24 mouse cellular contexts compared by ENCODE assay signal in the genomic region with DNA sequence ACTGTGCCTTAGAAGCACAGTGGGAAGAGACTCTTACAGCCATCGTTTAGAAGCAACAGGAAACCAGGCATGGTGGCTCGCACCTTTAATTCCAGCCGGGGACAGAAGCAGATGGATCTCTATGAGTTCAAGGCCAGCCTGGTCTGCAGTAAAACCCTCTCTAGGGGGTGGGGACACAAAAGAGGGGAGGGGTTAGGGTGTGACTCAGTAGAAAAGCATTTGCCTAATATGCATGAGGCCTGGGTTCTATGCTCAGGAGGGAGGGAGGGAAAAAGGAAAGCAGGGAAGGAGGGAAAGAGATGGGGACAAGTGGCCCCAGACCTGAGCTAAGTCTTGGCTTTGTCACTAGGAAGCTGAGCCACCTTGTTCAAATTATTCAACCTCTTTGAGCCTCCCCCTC.
DNase-seq lines count a peak whose midpoint lies in the region; ATAC-seq and TF ChIP-seq lines count a peak whose summit lies in the region.
"Had no signal": no experiment of that assay in that cellular context is flagged by ENCODE, and none has a peak within 500 bp of the region (broad histone marks: within the 10 kb centered on the region; RNA-seq: fewer than 3 reads in every experiment).

No protein-coding gene starts in this region.

- H3K9me3 ChIP-seq in hindbrain, embryonic 10.5 days, result no peaks in the 10 kb centered on the region
- H3K9me3 ChIP-seq in hindbrain, embryonic 13.5 days, result no peaks in the 10 kb centered on the region
- H3K9me3 ChIP-seq in ES-E14 (ENCODE audit: control insufficient read depth, insufficient read depth, low read depth, low read length), result no peaks in the 10 kb centered on the region
- H3K9me3 ChIP-seq in intestine, embryonic 16.5 days (ENCODE audit: control insufficient read depth, low read length), result no peaks in the 10 kb centered on the region
- H3K9me3 ChIP-seq: heart, embryonic 12.5 days; hindbrain, embryonic 15.5 days; liver, embryonic 12.5 days; neural tube, embryonic 13.5 days had no signal

- no peak for ATAC-seq in hindbrain, embryonic 13.5 days (ENCODE audit: low FRiP score)
- ATAC-seq in intestine, embryonic 16.5 days, result 0 out of 2 replicates have a peak, but pooled peaks have one; percentile 21
- ATAC-seq in activated CD4-positive, CD25-positive, alpha-beta regulatory T cell, adult 4 months, result no peak
- ATAC-seq: forebrain, embryonic 14.5 days; inflammation-experienced regulatory T-cells, adult 6 months; liver, embryonic 12.5 days; liver, postnatal 0 days had no signal

- H3K27me3 ChIP-seq in hindbrain, embryonic 10.5 days (ENCODE audit: insufficient read depth, poor library complexity, severe bottlenecking), result peaks cover 32% of the 10 kb centered on the region; the same call in 1 of the 2 replicates
- H3K27me3 ChIP-seq in hindbrain, embryonic 13.5 days, result peaks cover 18% of the 10 kb centered on the region; the same call in 1 of the 2 replicates
- no peaks in the 10 kb centered on the region for H3K27me3 ChIP-seq in intestine, embryonic 16.5 days (replicated peaks; ENCODE audit: control insufficient read depth, insufficient read depth, low read length)
- H3K27me3 ChIP-seq: hindbrain, embryonic 15.5 days had no signal

- DNase-seq in hindbrain, embryonic 10.5 days (ENCODE audit: low spot score), result no peak
- peak; percentile 56 for DNase-seq in ES-E14 (ENCODE audit: low read depth, low spot score)
- DNase-seq in frontal cortex, postnatal 14 days (ENCODE audit: low spot score in 2 of 2), result no peak
- no peak for DNase-seq in thymus, adult 18-20 months
- DNase-seq: adrenal gland, postnatal 14 days; gastrocnemius, postnatal 36 days; heart, adult 2 months; heart, postnatal 4 days; kidney, adult 8-10 months; liver, postnatal 0 days; lung, postnatal 36 days; right cerebral cortex, postnatal 4 days; thymus, postnatal 14 days had no signal

- H3K27ac ChIP-seq in hindbrain, embryonic 10.5 days, result 0 out of 2 replicates have a peak overlapping the region, but pooled peaks have one; percentile 35
- no peak overlapping the region for H3K27ac ChIP-seq in hindbrain, embryonic 13.5 days
- peak overlapping the region; percentile 74 for H3K27ac ChIP-seq in ES-E14 (ENCODE audit: insufficient read depth, low read depth, low read length, poor library complexity, severe bottlenecking)
- peak overlapping the region; percentile 81 for H3K27ac ChIP-seq in intestine, embryonic 16.5 days (ENCODE audit: low read length)
- H3K27ac ChIP-seq: heart, adult 2 months; kidney, postnatal 0 days; liver, embryonic 12.5 days; neural tube, embryonic 13.5 days had no signal

- no peaks in the 10 kb centered on the region for H3K36me3 ChIP-seq in hindbrain, embryonic 10.5 days
- H3K36me3 ChIP-seq in hindbrain, embryonic 13.5 days, result no peaks in the 10 kb centered on the region
- H3K36me3 ChIP-seq in ES-E14 (ENCODE audit: control insufficient read depth, insufficient read depth, low read length, poor library complexity, severe bottlenecking), result no peaks in the 10 kb centered on the region
- no peaks in the 10 kb centered on the region for H3K36me3 ChIP-seq in intestine, embryonic 16.5 days (ENCODE audit: control insufficient read depth, insufficient read depth, low read length)
- H3K36me3 ChIP-seq: heart, embryonic 12.5 days; hindbrain, embryonic 15.5 days; liver, embryonic 12.5 days; neural tube, embryonic 13.5 days had no signal

- WGBS in hindbrain, embryonic 10.5 days, result 77% methylated on average over 3 of the region's 3 CpGs
- WGBS in hindbrain, embryonic 13.5 days, result 69% methylated on average over 3 of the region's 3 CpGs
- whole genome bisulfite sequencing in intestine, embryonic 16.5 days, result 41% methylated on average over 3 of the region's 3 CpGs

- in situ Hi-C loops in ES-E14 (cut with MboI; ENCODE audit: low sequenced_read_pairs in 2 of 2, unreplicated experiment in 2 of 2), result no loop called here

- H3K9ac ChIP-seq in hindbrain, embryonic 13.5 days, result no peak overlapping the region
- no peak overlapping the region for H3K9ac ChIP-seq in ES-E14 (ENCODE audit: insufficient read depth, low read depth, low read length, poor library complexity, severe bottlenecking)
- H3K9ac ChIP-seq in intestine, embryonic 16.5 days (ENCODE audit: low read depth, low read length), result 0 out of 2 replicates have a peak overlapping the region, but pooled peaks have one; percentile 33
- H3K9ac ChIP-seq: heart, embryonic 12.5 days; hindbrain, embryonic 15.5 days; liver, embryonic 12.5 days; liver, postnatal 0 days had no signal

- peaks cover 25% of the 10 kb centered on the region for H3K4me1 ChIP-seq in hindbrain, embryonic 10.5 days (replicated peaks)
- H3K4me1 ChIP-seq in hindbrain, embryonic 13.5 days (replicated peaks), result peaks cover 11% of the 10 kb centered on the region
- peaks cover 0 to 11% of the 10 kb centered on the region in 2 experiments; a peak in 1 of 4 replicates for H3K4me1 ChIP-seq in ES-E14 (ENCODE audit: control insufficient read depth in 2 of 2, insufficient read depth in 2 of 2, low read length in 2 of 2, poor library complexity in 1 of 2)
- H3K4me1 ChIP-seq in intestine, embryonic 16.5 days (ENCODE audit: control insufficient read depth, insufficient read depth, low read length), result 0 out of 2 replicates have a peak, but pooled peaks cover 6% of the 10 kb centered on the region
- H3K4me1 ChIP-seq: heart, embryonic 12.5 days; liver, embryonic 12.5 days had no signal

- H3K4me3 ChIP-seq in hindbrain, embryonic 10.5 days, result no peak overlapping the region
- H3K4me3 ChIP-seq in hindbrain, embryonic 13.5 days, result no peak overlapping the region
- H3K4me3 ChIP-seq in ES-E14 (ENCODE audit: insufficient read depth in 1 of 2, low read depth in 1 of 2, low read length in 2 of 2, poor library complexity in 1 of 2, severe bottlenecking in 1 of 2), result peak overlapping the region in 1 of 2 experiments; percentile 40; a peak in 1 of 4 replicates
- H3K4me3 ChIP-seq in intestine, embryonic 16.5 days (ENCODE audit: low read length), result no peak overlapping the region
- H3K4me3 ChIP-seq: heart, adult 2 months; heart, embryonic 12.5 days; hindbrain, embryonic 15.5 days; liver, embryonic 12.5 days; neural tube, embryonic 13.5 days had no signal

- no peak overlapping the region for H3K4me2 ChIP-seq in hindbrain, embryonic 13.5 days
- no peak overlapping the region for H3K4me2 ChIP-seq in intestine, embryonic 16.5 days (ENCODE audit: low read depth, low read length)
- H3K4me2 ChIP-seq: heart, embryonic 12.5 days; liver, embryonic 12.5 days; midbrain, embryonic 11.5 days; neural tube, embryonic 13.5 days had no signal

TF ChIP-seq in ES-E14, 5 proteins besides CTCF, POLR2A, EP300 and RAD21:
- TF ChIP-seq MAFK (IDR thresholded peaks at IDR 0.05; ENCODE audit: insufficient read depth, low read depth, low read length), result no peak
- TF ChIP-seq ZNF384 (IDR thresholded peaks at IDR 0.05; ENCODE audit: low read depth, low read length), result no peak
- TF ChIP-seq ZC3H11A (IDR thresholded peaks at IDR 0.05; ENCODE audit: borderline replicate concordance, low read depth, low read length), result no peak
- TF ChIP-seq CHD2 (IDR thresholded peaks at IDR 0.05; ENCODE audit: low read depth, low read length), result no peak
- TF ChIP-seq HCFC1 (IDR thresholded peaks at IDR 0.05; ENCODE audit: borderline replicate concordance, insufficient read depth, low read length), result no peak
